Mouse (Mus musculus): Measurements from ENCODE around the gene Cby1. TPM values are rescaled to one million over a fixed set of nuclear protein-coding genes. Genes with fewer than 3 reads are reported as not detected.

Gene Cby1
- polyA plus RNA-seq (2015; fragmentation: Nextera tagmentation; extraction: Ambion mirVana), result 103 and 109 TPM in 2 replicates

- Histone ChIP-seq H3K4me1 (peaks cover 7% of the 10 kb centered on the region), H3K27me3 (no peaks in the 10 kb centered on the region), H3K4me2 (peak within 1 kb of the TSS; percentile 84), H3K9me3 (replicated peaks) (no peaks in the 10 kb centered on the region), H3K4me3 (peak within 1 kb of the TSS; percentile 72), H3K9ac (peak within 1 kb of the TSS; percentile 91), H3K27ac (peak within 1 kb of the TSS; percentile 92), H3K36me3 (ENCODE audit: poor library complexity, severe bottlenecking) (peaks cover 30% of the 10 kb centered on the region)
- WGBS, result under 1% methylated on average over 55 of the region's 55 CpGs
- peak; percentile 92 for ATAC-seq
These were observed at the start of gene Cby1, which contains the start of gene Fam227a for GRCm38 (mm10) chr15:79658531-79659375. Gene Cby1 (plus strand): TSS chr15:79659199. Gene Fam227a (minus strand): TSS chr15:79658956.

- ATAC-seq, result no peak
- no peaks in the 10 kb centered on the region for H3K9me3 ChIP-seq (replicated peaks)
- no peak overlapping the region for H3K27ac ChIP-seq
- no peak overlapping the region for H3K4me2 ChIP-seq
- H3K4me1 ChIP-seq, result peaks cover 10% of the 10 kb centered on the region; the same call in 1 of the 2 replicates
- H3K27me3 ChIP-seq, result peaks cover 5% of the 10 kb centered on the region; the same call in 1 of the 2 replicates
- peaks cover 30% of the 10 kb centered on the region for H3K36me3 ChIP-seq (ENCODE audit: poor library complexity, severe bottlenecking)
- WGBS, result 96% methylated on average over 2 of the region's 2 CpGs
- no peak overlapping the region for H3K4me3 ChIP-seq
- H3K9ac ChIP-seq, result no peak overlapping the region
These were observed 49.8 kb upstream of the Cby1 start for GRCm38 (mm10) chr15:79609226-79609625.

DNA sequence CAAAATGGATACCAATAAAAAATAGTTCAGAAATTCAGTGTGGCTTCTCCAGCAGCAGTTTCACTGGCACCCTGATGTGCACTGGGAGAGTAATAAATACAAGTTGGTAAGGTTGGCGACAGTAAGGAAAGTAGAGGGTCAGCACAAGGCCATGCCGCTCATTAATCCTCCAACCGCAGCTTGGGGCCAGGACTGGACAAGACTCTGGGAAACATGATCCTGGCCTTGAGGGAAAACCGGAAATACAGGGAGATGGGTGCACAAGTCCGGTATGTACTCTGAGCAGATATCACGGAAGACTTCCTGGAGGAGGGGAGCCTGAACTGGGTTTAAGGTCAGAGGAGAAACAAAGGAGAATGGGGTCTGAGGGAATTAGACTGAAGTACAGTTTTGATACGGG lies 43.5 kb upstream of the Cby1 start:
- Histone ChIP-seq H3K4me3 (no peak overlapping the region), H3K4me1 (no peaks in the 10 kb centered on the region), H3K36me3 (ENCODE audit: poor library complexity, severe bottlenecking) (peaks cover 78% of the 10 kb centered on the region), H3K27me3 (no peaks in the 10 kb centered on the region), H3K9me3 (replicated peaks) (no peaks in the 10 kb centered on the region), H3K27ac (no peak overlapping the region), H3K9ac (no peak overlapping the region), H3K4me2 (no peak overlapping the region)
- 91% methylated on average over 7 of the region's 7 CpGs for WGBS
- no peak for ATAC-seq

GRCm38 (mm10) chr15:79616729-79617128 lies 42.3 kb upstream of the Cby1 start:
- WGBS, result 93% methylated on average over 5 of the region's 5 CpGs

DNA sequence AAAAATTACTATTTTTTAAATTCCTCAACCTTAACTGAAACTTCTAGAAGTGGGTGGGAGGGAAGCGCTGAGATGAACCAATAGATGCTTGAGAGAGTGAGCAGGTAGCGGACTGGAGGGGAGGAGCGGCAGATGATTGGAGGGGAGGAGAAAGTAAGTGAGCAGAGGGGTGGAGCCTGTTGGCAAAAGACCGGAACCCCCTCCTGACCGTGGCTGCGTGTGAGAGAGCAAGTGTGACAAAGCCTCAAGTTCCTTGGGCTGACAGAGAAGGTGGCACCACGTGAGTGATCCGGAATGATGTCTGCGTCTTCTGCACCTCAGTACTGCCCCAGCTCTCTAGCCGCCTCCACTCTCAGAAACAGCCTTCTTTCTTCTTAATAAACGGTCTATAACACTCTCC lies 41.9 kb upstream of the Cby1 start:
- ATAC-seq, result no peak
- Histone ChIP-seq H3K27me3 (no peaks in the 10 kb centered on the region), H3K9me3 (replicated peaks) (no peaks in the 10 kb centered on the region), H3K4me1 (no peaks in the 10 kb centered on the region), H3K9ac (no peak overlapping the region), H3K27ac (no peak overlapping the region), H3K36me3 (ENCODE audit: poor library complexity, severe bottlenecking) (peaks cover 87% of the 10 kb centered on the region), H3K4me3 (no peak overlapping the region), H3K4me2 (no peak overlapping the region)
- WGBS, result 78% methylated on average over 11 of the region's 11 CpGs

More at GRCm38 (mm10) chr15:79616729-79617128, 42.3 kb upstream of the Cby1 start:
- no peaks in the 10 kb centered on the region for H3K27me3 ChIP-seq
- no peak overlapping the region for H3K4me3 ChIP-seq
- no peak for ATAC-seq
- no peak overlapping the region for H3K27ac ChIP-seq
- no peaks in the 10 kb centered on the region for H3K9me3 ChIP-seq (replicated peaks)
- H3K36me3 ChIP-seq (ENCODE audit: poor library complexity, severe bottlenecking), result peaks cover 84% of the 10 kb centered on the region
- H3K4me2 ChIP-seq, result no peak overlapping the region
- no peaks in the 10 kb centered on the region for H3K4me1 ChIP-seq
- H3K9ac ChIP-seq, result no peak overlapping the region

- 93% methylated on average over 7 of the region's 7 CpGs for WGBS
- Histone ChIP-seq H3K36me3 (ENCODE audit: poor library complexity, severe bottlenecking) (peaks cover 88% of the 10 kb centered on the region), H3K9ac (no peak overlapping the region)
These were observed 40.5 kb upstream of the Cby1 start for GRCm38 (mm10) chr15:79618456-79618855.

DNA sequence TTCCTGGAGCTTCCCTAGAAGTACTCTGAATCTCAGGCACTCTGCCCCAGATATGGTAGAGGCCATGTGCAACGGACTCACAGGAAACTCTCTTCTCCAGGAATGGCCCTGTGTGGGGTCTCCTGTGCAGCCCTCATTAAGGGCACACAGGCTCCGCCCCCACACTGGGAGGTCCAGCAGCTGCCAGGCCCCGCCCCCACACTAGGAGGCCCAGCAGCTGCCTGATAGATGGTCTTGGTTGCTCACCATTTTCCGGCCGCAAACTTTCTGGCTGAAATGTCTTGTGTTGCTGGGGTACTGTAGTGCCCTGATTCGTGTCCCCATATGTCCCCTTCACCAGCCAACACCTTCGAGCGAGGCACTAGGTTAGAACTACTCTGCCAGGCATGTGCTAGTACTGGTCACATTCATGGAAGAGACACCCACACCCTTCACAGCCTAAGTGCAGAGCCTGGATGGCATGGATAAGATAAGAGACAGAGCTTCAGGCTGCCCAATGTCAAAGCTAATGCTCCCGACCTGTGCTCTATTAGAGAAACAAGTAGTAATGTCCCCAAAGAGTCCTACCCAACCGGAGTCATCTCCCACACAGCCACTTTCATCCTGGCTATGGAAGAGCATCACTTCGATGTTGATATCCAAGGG lies 39.1 kb upstream of the Cby1 start:
- Histone ChIP-seq H3K27me3 (no peaks in the 10 kb centered on the region), H3K4me2 (no peak overlapping the region), H3K4me3 (no peak overlapping the region), H3K9ac (no peak overlapping the region), H3K9me3 (replicated peaks) (no peaks in the 10 kb centered on the region), H3K4me1 (no peaks in the 10 kb centered on the region), H3K27ac (no peak overlapping the region), H3K36me3 (ENCODE audit: poor library complexity, severe bottlenecking) (peaks cover 91% of the 10 kb centered on the region)
- 81% methylated on average over 11 of the region's 11 CpGs for WGBS
- no peak for ATAC-seq

More at GRCm38 (mm10) chr15:79618456-79618855, 40.5 kb upstream of the Cby1 start:
- Histone ChIP-seq H3K9me3 (replicated peaks) (no peaks in the 10 kb centered on the region), H3K27me3 (no peaks in the 10 kb centered on the region), H3K4me1 (no peaks in the 10 kb centered on the region), H3K4me3 (no peak overlapping the region), H3K4me2 (no peak overlapping the region), H3K27ac (no peak overlapping the region)
- ATAC-seq, result no peak

- no peak for ATAC-seq
- Histone ChIP-seq H3K4me3 (no peak overlapping the region), H3K27me3 (no peaks in the 10 kb centered on the region), H3K9me3 (replicated peaks) (no peaks in the 10 kb centered on the region), H3K4me2 (no peak overlapping the region), H3K9ac (no peak overlapping the region), H3K27ac (no peak overlapping the region), H3K36me3 (ENCODE audit: poor library complexity, severe bottlenecking) (peaks cover 95% of the 10 kb centered on the region), H3K4me1 (no peaks in the 10 kb centered on the region)
- 81% methylated on average over 2 of the region's 2 CpGs for WGBS
These were observed 28.5 kb upstream of the Cby1 start for GRCm38 (mm10) chr15:79630471-79630870.

GRCm38 (mm10) chr15:79641135-79641817 lies 17.7 kb upstream of the Cby1 start:
- Histone ChIP-seq H3K27ac (no peak overlapping the region), H3K4me2 (no peak overlapping the region), H3K4me3 (no peak overlapping the region), H3K9me3 (replicated peaks) (no peaks in the 10 kb centered on the region), H3K36me3 (ENCODE audit: poor library complexity, severe bottlenecking) (peaks cover 79% of the 10 kb centered on the region), H3K9ac (no peak overlapping the region), H3K27me3 (no peaks in the 10 kb centered on the region), H3K4me1 (no peaks in the 10 kb centered on the region)
- 86% methylated on average over 11 of the region's 12 CpGs for WGBS
- no peak for ATAC-seq

DNA sequence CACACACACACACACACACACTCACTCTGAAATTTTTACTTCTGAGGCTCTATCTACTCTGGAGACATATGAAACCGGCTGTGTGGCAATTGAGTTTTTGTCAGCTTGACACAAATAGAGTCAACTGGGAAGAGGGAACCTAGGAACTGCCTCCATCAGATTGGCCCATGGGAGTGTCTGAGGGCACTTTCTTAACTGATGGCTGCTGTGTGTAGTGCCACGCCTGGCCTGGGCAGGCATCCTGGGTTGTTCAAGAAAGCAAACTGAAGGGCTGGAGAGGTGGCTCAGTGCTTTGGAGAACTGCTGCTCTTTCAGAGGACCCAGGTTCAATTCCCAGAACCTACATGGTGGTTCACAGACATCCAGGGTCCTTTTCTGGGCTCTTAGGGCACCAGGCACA lies 13.5 kb upstream of the Cby1 start:
- Histone ChIP-seq H3K4me1 (no peaks in the 10 kb centered on the region), H3K9ac (no peak overlapping the region), H3K4me2 (no peak overlapping the region), H3K27ac (no peak overlapping the region), H3K4me3 (no peak overlapping the region), H3K36me3 (ENCODE audit: poor library complexity, severe bottlenecking) (peaks cover 77% of the 10 kb centered on the region), H3K27me3 (no peaks in the 10 kb centered on the region), H3K9me3 (replicated peaks) (no peaks in the 10 kb centered on the region)
- no peak for ATAC-seq
- WGBS, result 86% methylated on average over 2 of the region's 2 CpGs

DNA sequence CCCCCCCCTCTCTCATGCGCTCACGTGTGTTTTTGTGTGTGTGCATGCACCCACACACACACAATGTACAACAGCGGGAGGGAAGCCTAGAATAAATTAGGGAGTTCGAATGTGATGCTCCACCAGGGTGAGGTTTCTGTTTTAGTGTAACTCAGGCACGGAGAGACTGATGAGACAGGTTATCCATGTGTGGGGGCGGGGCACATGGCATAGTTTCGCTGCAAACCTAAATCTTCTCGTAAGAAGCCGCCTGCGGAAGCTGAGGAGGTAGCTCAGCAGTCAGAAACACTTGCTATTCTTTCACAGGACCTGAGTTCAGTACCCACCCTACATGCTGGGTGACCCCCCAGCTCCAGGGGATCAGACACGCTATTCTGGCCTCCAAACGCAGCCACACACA lies 10.9 kb upstream of the Cby1 start:
- ATAC-seq, result no peak
- no peak overlapping the region for H3K27ac ChIP-seq
- H3K9ac ChIP-seq, result no peak overlapping the region
- peaks cover 62% of the 10 kb centered on the region for H3K36me3 ChIP-seq (ENCODE audit: poor library complexity, severe bottlenecking)
- no peaks in the 10 kb centered on the region for H3K27me3 ChIP-seq
- H3K9me3 ChIP-seq (replicated peaks), result no peaks in the 10 kb centered on the region
- 92% methylated on average over 12 of the region's 12 CpGs for WGBS
- no peaks in the 10 kb centered on the region for H3K4me1 ChIP-seq
- H3K4me2 ChIP-seq, result no peak overlapping the region
- H3K4me3 ChIP-seq, result no peak overlapping the region

DNA sequence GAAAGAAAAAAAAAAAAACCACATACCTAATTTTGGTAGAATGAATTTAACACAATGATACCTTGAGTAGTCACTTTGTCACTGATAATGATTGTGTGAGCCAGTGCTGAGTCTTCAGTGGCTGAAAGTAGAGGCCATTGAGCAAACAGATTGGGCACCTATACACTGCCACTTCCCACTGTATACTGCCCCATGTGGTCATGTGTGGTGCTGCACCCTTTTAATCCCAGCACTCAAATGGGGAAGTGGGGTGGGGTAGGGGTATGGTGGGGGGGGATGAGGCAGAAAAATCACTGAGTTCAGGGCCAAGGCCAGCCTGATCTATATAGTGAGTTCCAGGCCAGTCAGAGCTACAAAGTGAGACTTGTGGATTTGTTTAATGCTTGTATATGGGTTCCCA lies 8.4 kb upstream of the Cby1 start:
- H3K4me3 ChIP-seq, result no peak overlapping the region
- no peaks in the 10 kb centered on the region for H3K4me1 ChIP-seq
- no peak overlapping the region for H3K27ac ChIP-seq
- H3K9ac ChIP-seq, result no peak overlapping the region
- H3K4me2 ChIP-seq, result no peak overlapping the region
- no peaks in the 10 kb centered on the region for H3K27me3 ChIP-seq
- H3K9me3 ChIP-seq (replicated peaks), result no peaks in the 10 kb centered on the region
- no peak for ATAC-seq
- H3K36me3 ChIP-seq (ENCODE audit: poor library complexity, severe bottlenecking), result peaks cover 45% of the 10 kb centered on the region

Data from forebrain, embryonic 13.5 days (tissue).